Mouse (Mus musculus): ENCODE measurements around the gene Mphosph6.

DNA sequence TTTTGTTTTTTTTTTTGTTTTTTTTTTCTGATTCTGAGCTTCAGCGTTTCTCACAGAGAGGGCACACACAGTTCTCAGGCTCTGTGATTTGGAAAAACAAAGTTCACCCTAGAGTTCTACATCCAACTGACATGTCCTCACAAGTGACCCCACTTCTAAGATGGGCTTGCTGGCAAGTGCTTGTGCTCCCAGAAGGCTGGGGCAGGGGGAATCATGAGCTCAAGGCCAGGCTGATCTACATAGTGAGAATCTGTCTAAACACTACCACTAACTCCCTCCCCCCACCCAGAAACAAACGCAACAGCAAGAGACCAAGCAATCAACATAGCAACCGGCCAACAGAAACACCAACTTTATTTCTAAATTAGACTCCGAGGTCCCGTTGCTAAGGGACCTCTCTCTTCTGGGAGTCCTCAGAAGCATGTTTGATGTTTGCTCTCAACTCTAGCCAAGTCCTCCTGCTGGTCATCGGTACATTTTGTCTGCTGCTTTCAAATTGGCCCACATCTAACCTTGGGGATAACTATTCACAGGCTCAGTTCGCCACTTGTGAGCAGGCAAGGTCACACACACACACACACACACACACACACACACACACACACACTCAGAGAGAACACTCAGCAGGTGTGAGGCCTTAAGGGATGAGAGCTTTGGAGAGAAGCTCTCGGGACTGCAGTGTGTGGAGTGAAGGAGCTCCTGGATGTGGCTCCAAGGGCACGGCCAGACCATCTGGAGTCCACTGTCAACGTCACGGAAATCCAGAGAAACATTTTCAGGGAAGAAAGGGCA, 23.0 kb downstream of the Mphosph6 start:
- TF ChIP-seq CTCF (conservative IDR thresholded peaks at IDR 0.05; ENCODE audit: insufficient read depth, insufficient read length, low read depth, low read length) (no peak), POLR2A (IDR thresholded peaks at IDR 0.05; ENCODE audit: low read depth, low read length) (no peak)

All from kidney, adult 2 months (tissue).